Mouse (Mus musculus) ovary, adult 2 months (tissue): ENCODE measurements around the gene Slc6a1. TPM values are rescaled to one million over a fixed set of nuclear protein-coding genes. Genes with fewer than 3 reads are reported as not detected.

Experiments
- polyA plus RNA-seq: library from polyadenylated mRNA; depleted of rRNA; stranded (reverse); fragments of >200 nt; gene quantifications from 2 replicates; pipeline ENCODE4 v1.2.3, GENCODE M21; 2012; rRNA removed

Gene Slc6a1
- 0.08 TPM in 1 of 2 replicates, not detected in the other for polyA plus RNA-seq

GRCm38 (mm10) chr6:114282469-114283277 lies at the start of gene Slc6a1:
Gene Slc6a1, plus strand, starts transcription at chr6:114282635.

Other genes with a start within 250 kb of the Slc6a1 start
- 12.3 and 12.6 TPM in 2 replicates for gene Atp2b2, start 240.0 kb upstream of the Slc6a1 start, polyA plus RNA-seq
- 2.2 and 4.1 TPM in 2 replicates for gene Slc6a11, start 151.4 kb upstream of the Slc6a1 start, polyA plus RNA-seq
- gene Hrh1, start 115.3 kb downstream of the Slc6a1 start, polyA plus RNA-seq = 0.43 and 0.67 TPM in 2 replicates